Mouse (Mus musculus) neural tube, embryonic 15.5 days (tissue): ENCODE measurements around the gene Fsd1l. TPM values are rescaled to one million over a fixed set of nuclear protein-coding genes. Genes with fewer than 3 reads are reported as not detected.

Source experiments
- polyA plus RNA-seq: library from polyadenylated mRNA; unstranded; fragments of >200 nt; fragmentation: Nextera tagmentation; extraction: Ambion mirVana; gene quantifications from 2 replicates; pipeline ENCODE4 v1.2.1, GENCODE M21; 2015

Gene Fsd1l
- polyA plus RNA-seq, 1 experiment from 2014 or later = 34.0 TPM

Other genes starting within 250 kb of the Fsd1l start
- gene Slc44a1, start 191.1 kb upstream of the Fsd1l start, polyA plus RNA-seq = 10.8 and 15.1 TPM in 2 replicates
- gene Fktn, start 82.5 kb downstream of the Fsd1l start, polyA plus RNA-seq = 25.8 and 26.9 TPM in 2 replicates
- 0.11 and 0.17 TPM in 2 replicates for gene Tal2, start 148.2 kb downstream of the Fsd1l start, polyA plus RNA-seq
- 7.2 and 7.4 TPM in 2 replicates for gene Tmem38b, start 194.6 kb downstream of the Fsd1l start, polyA plus RNA-seq